Mouse (Mus musculus): Measurements from ENCODE around the gene Tstd2. TPM values are rescaled to one million over a fixed set of nuclear protein-coding genes. Genes with fewer than 3 reads are reported as not detected.

The Tstd2 gene
- polyA plus RNA-seq (2015; fragmentation: Nextera tagmentation; extraction: Ambion mirVana), result 19.0 and 23.3 TPM in 2 replicates

GRCm38 (mm10) chr4:46138287-46139222 lies at the start of gene Tstd2, which contains the start of gene Ncbp1:
Tstd2 (minus strand) TSS chr4:46138694.
Ncbp1 (plus strand) TSS chr4:46138613.

Other genes starting within 250 kb of the Tstd2 start
- 0.11 and 0.12 TPM in 2 replicates for gene Ccdc180, start 248.4 kb downstream of the Tstd2 start, polyA plus RNA-seq (2015; fragmentation: Nextera tagmentation; extraction: Ambion mirVana)
- gene Tdrd7, start 173.4 kb downstream of the Tstd2 start, polyA plus RNA-seq (2015; fragmentation: Nextera tagmentation; extraction: Ambion mirVana), result 13.6 and 22.5 TPM in 2 replicates
- gene Tmod1, start 99.8 kb downstream of the Tstd2 start, polyA plus RNA-seq (2015; fragmentation: Nextera tagmentation; extraction: Ambion mirVana), result 6.1 and 7.5 TPM in 2 replicates
- 22.1 and 29.4 TPM in 2 replicates for gene Ncbp1, start 81 bp downstream of the Tstd2 start, polyA plus RNA-seq (2015; fragmentation: Nextera tagmentation; extraction: Ambion mirVana)
- 49.9 and 58.3 TPM in 2 replicates for gene Xpa, start 57.6 kb upstream of the Tstd2 start, polyA plus RNA-seq (2015; fragmentation: Nextera tagmentation; extraction: Ambion mirVana)
- gene Foxe1, start 204.9 kb upstream of the Tstd2 start, polyA plus RNA-seq (2015; fragmentation: Nextera tagmentation; extraction: Ambion mirVana), result not detected in 2 replicates

Measured in adrenal gland, postnatal 0 days (tissue).